Mouse (Mus musculus) left cerebral cortex, adult 2 months (tissue): Measurements from ENCODE around the gene 1700021F05Rik. TPM values are rescaled to one million over a fixed set of nuclear protein-coding genes. Genes with fewer than 3 reads are reported as not detected.
A peak's percentile ranks its signal among the peaks of the same experiment; 100 is the strongest.

Experiments
- DNase-seq, 2 experiments: peaks; one replicate each; pipeline ENCODE4 v3.0.0; 2021 to 2022; ENCODE audit warnings: low spot score in 2 of 2, mixed read lengths in 1 of 2; ENCODE audit errors: extremely low spot score in 1 of 2
- H3K27ac ChIP-seq: fragments of 200-600 bp; 2 replicates; pipeline ENCODE4 v1.8.1; 2022
- H3K4me3 ChIP-seq: fragments of 200-600 bp; 2 replicates; pipeline ENCODE4 v1.8.1; 2022
- CTCF ChIP-seq: fragments of 200-600 bp; IDR thresholded peaks from 2 replicates; pipeline ENCODE4 v1.8.1; 2022; ENCODE audit warnings: antibody characterized with exemption, mild to moderate bottlenecking, moderate library complexity
- intact Hi-C: fragments of 180-260 bp; cut with DNase I; formaldehyde crosslinking; loops from one replicate; pipeline ENCODE4 v1.15.1; 2025
- total RNA-seq, 2 experiments: library from RNA; stranded (reverse); gene quantifications; 2 replicates each; pipeline ENCODE4 v1.2.3; 2021

The 1700021F05Rik gene
- total RNA-seq, 2 experiments from 2014 or later: 43.4 to 50.4 TPM

- intact Hi-C loops: loop anchor here (1.0 to 10.0 kb wide), 4 partner anchors 92 to 490 kb away; no protein-coding TSS in a partner anchor
- Histone ChIP-seq H3K4me3 (no peak overlapping the region), H3K27ac (no peak overlapping the region)
- peak; percentile 77 to 80 for DNase-seq
- peak; percentile 91 for TF ChIP-seq CTCF
These were observed 34.2 kb upstream of the 1700021F05Rik start for GRCm38 (mm10) chr10:43574956-43575355.

GRCm38 (mm10) chr10:43574352-43574751, 33.6 kb upstream of the 1700021F05Rik start:
- DNase-seq: no peak
- intact Hi-C loops: loop anchor here (10.0 kb wide), 1 partner anchor 490 kb away; no protein-coding TSS in a partner anchor
- no peak overlapping the region for H3K27ac ChIP-seq
- no peak overlapping the region for H3K4me3 ChIP-seq
- TF ChIP-seq CTCF: no peak

GRCm38 (mm10) chr10:43561311-43561710, 20.5 kb upstream of the 1700021F05Rik start:
- Histone ChIP-seq H3K4me3 (no peak overlapping the region), H3K27ac (no peak overlapping the region)
- intact Hi-C loops: no loop called here
- DNase-seq: no peak
- TF ChIP-seq CTCF: no peak

- no peak; the same call in none of the 2 replicates for TF ChIP-seq CTCF
- no peak for DNase-seq
- intact Hi-C loops: no loop called here
- H3K27ac ChIP-seq: no peak overlapping the region
- H3K4me3 ChIP-seq: no peak overlapping the region
These were observed 20.0 kb upstream of the 1700021F05Rik start for GRCm38 (mm10) chr10:43560765-43561164.

GRCm38 (mm10) chr10:43559313-43559712, 18.5 kb upstream of the 1700021F05Rik start:
- intact Hi-C loops: no loop called here

GRCm38 (mm10) chr10:43557630-43558165, 16.9 kb upstream of the 1700021F05Rik start:
- intact Hi-C loops: no loop called here
- no peak for DNase-seq
- TF ChIP-seq CTCF: no peak
- no peak overlapping the region for H3K27ac ChIP-seq
- no peak overlapping the region for H3K4me3 ChIP-seq

More at GRCm38 (mm10) chr10:43559313-43559712, 18.5 kb upstream of the 1700021F05Rik start:
- no peak for TF ChIP-seq CTCF
- H3K4me3 ChIP-seq: no peak overlapping the region
- no peak overlapping the region for H3K27ac ChIP-seq
- DNase-seq: no peak

- no peak for DNase-seq
- Histone ChIP-seq H3K4me3 (no peak overlapping the region), H3K27ac (no peak overlapping the region)
- intact Hi-C loops: no loop called here
- no peak for TF ChIP-seq CTCF
These were observed 10.6 kb upstream of the 1700021F05Rik start for GRCm38 (mm10) chr10:43551388-43551787.

- DNase-seq: no peak
- intact Hi-C loops: no loop called here
- no peak for TF ChIP-seq CTCF
- Histone ChIP-seq H3K27ac (no peak overlapping the region), H3K4me3 (no peak overlapping the region)
These were observed 10.1 kb upstream of the 1700021F05Rik start for GRCm38 (mm10) chr10:43550923-43551322.

GRCm38 (mm10) chr10:43549411-43549810, 8.6 kb upstream of the 1700021F05Rik start:
- intact Hi-C loops: no loop called here
- TF ChIP-seq CTCF: no peak; the same call in 1 of the 2 replicates
- H3K4me3 ChIP-seq: no peak overlapping the region

GRCm38 (mm10) chr10:43541153-43541544, 355 bp upstream of the 1700021F05Rik start:
- no peak for DNase-seq
- intact Hi-C loops: loop anchor here (2.0 kb wide), 1 partner anchor 62 kb away; the partner anchor contains the start of gene Bend3
- no peak overlapping the region for H3K4me3 ChIP-seq
- TF ChIP-seq CTCF: peak; percentile 2; the same call in 1 of the 2 replicates
- H3K27ac ChIP-seq: no peak overlapping the region

More at GRCm38 (mm10) chr10:43549411-43549810, 8.6 kb upstream of the 1700021F05Rik start:
- no peak overlapping the region for H3K27ac ChIP-seq
- DNase-seq: no peak

GRCm38 (mm10) chr10:43539746-43540310, 966 bp downstream of the 1700021F05Rik start:
- intact Hi-C loops: loop anchor here (2.0 kb wide), 1 partner anchor 61 kb away; the partner anchor contains the start of gene Bend3

GRCm38 (mm10) chr10:43538831-43539230, 2.0 kb downstream of the 1700021F05Rik start:
- Histone ChIP-seq H3K27ac (no peak overlapping the region), H3K4me3 (no peak overlapping the region)
- intact Hi-C loops: no loop called here
- no peak for DNase-seq
- TF ChIP-seq CTCF: no peak

More at GRCm38 (mm10) chr10:43539746-43540310, 966 bp downstream of the 1700021F05Rik start:
- no peak for TF ChIP-seq CTCF
- peak overlapping the region; percentile 78 for H3K4me3 ChIP-seq
- H3K27ac ChIP-seq: peak overlapping the region; percentile 93
- no peak for DNase-seq
